Mouse (Mus musculus) kidney, adult 2 months (tissue): ENCODE results near the gene Adk.

Source experiments
- CTCF ChIP-seq: fragments of 200-500 bp; conservative IDR thresholded peaks from 2 replicates; pipeline ENCODE4 v1.5.1; 2011; ENCODE audit warnings: low read depth, mild to moderate bottlenecking, control low read depth, low read length, moderate library complexity, mixed read lengths; ENCODE audit not compliant: insufficient read depth, insufficient read length
- POLR2A ChIP-seq: fragments of 200-500 bp; IDR thresholded peaks from one replicate; pipeline ENCODE4 v1.6.1; 2011; ENCODE audit warnings: low read depth, low read length, control low read depth

DNA sequence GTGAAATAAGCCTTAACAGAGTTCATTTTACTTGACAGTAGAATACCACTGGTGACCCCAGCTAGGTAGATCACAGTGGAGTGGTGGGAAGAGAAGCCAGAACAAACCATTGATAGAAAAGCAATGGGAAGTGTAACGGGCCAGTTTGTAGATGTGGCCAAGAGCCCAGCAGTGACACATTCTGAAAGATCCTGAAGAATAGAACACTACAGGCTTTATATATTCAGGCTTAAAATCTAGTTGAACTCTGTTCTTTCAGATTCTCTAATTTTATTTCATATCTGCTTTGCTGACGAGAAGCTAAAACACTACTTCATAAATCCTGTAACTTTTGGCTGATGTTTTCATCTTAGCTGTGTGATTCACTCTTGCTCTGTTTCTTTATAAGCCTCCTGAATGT lies 48.5 kb downstream of the Adk start:
- TF ChIP-seq CTCF: no peak
- no peak for TF ChIP-seq POLR2A
